Mouse (Mus musculus): ENCODE measurements around the gene Ctla4. TPM values are rescaled to one million over a fixed set of nuclear protein-coding genes. Genes with fewer than 3 reads are reported as not detected.

Ctla4 gene
- polyA plus RNA-seq, 1 experiment from 2014 or later, result not detected

DNA sequence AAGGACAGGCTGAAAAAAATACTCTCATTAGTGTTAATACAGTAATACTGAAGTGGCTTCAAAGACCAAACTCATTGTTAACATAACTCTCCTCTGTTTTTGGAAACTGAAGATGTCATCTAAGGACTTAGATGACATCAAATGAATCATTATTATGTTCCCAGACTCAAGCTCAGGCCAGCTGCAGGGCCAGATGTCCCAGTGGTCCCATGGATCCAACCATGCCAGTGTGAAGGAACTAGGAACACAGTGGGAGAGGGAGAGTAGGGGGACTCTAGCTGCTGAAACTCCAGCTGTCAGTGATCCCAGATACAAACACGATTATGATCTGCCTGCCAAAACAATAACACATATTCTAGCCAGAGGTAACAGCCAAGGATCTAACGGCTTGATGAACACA, 51.5 kb downstream of the Ctla4 start:
- ATAC-seq, result no peak
- no peak overlapping the region for H3K4me3 ChIP-seq (replicated peaks)
- WGBS, result 63% methylated on average over 2 of the region's 2 CpGs
- no peaks in the 10 kb centered on the region for H3K9me3 ChIP-seq
- no peaks in the 10 kb centered on the region for H3K27me3 ChIP-seq (replicated peaks)
- H3K27ac ChIP-seq, result no peak overlapping the region
- H3K36me3 ChIP-seq, result no peaks in the 10 kb centered on the region
- H3K9ac ChIP-seq, result no peak overlapping the region
- no peaks in the 10 kb centered on the region for H3K4me1 ChIP-seq (replicated peaks)
- no peak overlapping the region for H3K4me2 ChIP-seq (replicated peaks)

DNA sequence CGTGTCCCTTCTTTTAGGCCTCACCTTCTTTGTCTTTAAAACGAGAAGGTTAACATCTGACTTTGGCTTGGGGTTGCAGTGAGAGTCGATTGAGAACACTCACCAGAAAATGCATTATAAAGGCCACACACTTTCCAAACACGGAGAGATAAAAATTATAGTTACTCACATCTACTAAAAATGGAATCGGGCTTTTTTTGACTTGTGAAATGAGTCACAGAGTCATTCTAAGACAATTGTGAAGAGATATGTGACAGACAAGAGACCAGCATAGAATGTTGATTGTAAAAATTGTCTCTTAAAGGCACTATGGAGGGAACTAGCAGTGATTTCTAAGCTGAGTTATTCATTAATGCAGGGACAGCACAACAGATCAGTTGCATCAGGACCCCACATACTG, 52.2 kb downstream of the Ctla4 start:
- H3K27ac ChIP-seq, result no peak overlapping the region
- 85% methylated on average over 5 of the region's 5 CpGs for WGBS
- H3K4me3 ChIP-seq (replicated peaks), result no peak overlapping the region
- H3K9ac ChIP-seq, result no peak overlapping the region
- H3K4me2 ChIP-seq (replicated peaks), result no peak overlapping the region
- no peaks in the 10 kb centered on the region for H3K27me3 ChIP-seq (replicated peaks)
- H3K36me3 ChIP-seq, result no peaks in the 10 kb centered on the region
- ATAC-seq, result no peak
- no peaks in the 10 kb centered on the region for H3K4me1 ChIP-seq (replicated peaks)
- no peaks in the 10 kb centered on the region for H3K9me3 ChIP-seq

DNA sequence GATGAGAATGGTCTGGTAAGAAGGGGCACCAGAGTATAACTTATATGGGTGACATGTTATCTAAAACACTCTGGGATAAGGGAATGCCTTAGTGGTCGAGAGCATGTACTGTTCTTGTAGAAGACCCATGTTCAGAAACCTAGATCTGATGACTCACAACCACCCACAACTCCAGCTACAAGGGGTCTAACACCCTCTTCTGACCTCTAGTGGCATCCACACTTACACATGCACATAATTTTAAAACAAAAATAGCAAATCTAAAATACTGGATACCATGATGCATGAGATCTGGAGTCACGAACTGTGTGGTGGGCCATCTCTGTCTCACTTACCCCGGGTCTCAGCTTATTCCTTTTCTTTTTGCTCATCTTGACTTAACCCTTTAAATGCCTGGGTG, 53.2 kb downstream of the Ctla4 start:
- no peaks in the 10 kb centered on the region for H3K36me3 ChIP-seq
- no peak for ATAC-seq
- H3K9me3 ChIP-seq, result no peaks in the 10 kb centered on the region
- no peak overlapping the region for H3K27ac ChIP-seq
- 77% methylated on average over 3 of the region's 3 CpGs for WGBS
- no peak overlapping the region for H3K4me3 ChIP-seq (replicated peaks)
- H3K4me2 ChIP-seq (replicated peaks), result no peak overlapping the region
- H3K27me3 ChIP-seq (replicated peaks), result no peaks in the 10 kb centered on the region
- H3K4me1 ChIP-seq (replicated peaks), result no peaks in the 10 kb centered on the region
- no peak overlapping the region for H3K9ac ChIP-seq

DNA sequence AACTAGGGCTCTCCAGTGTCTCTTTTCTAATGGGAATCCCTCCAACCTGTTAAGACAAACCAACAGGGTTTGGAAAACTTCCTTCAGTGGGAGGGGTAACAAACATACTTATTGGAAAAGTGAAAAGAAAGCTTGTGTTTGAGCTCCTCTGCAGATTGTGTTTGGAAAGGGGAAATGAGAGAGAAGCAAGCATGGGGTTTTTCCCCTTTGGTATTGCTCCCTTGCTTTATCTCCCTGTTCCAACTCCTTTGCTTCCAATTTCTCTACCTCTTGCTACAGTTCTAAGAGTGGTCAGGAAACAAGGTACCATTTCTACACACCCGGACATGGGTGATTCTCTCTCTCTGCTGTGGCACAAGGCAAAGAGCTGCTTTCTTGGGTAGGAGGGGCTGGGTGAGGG, 53.8 kb downstream of the Ctla4 start:
- no peak overlapping the region for H3K27ac ChIP-seq
- no peaks in the 10 kb centered on the region for H3K4me1 ChIP-seq (replicated peaks)
- WGBS, result 82% methylated on average over 1 of the region's 1 CpGs
- H3K36me3 ChIP-seq, result no peaks in the 10 kb centered on the region
- no peak overlapping the region for H3K9ac ChIP-seq
- no peaks in the 10 kb centered on the region for H3K27me3 ChIP-seq (replicated peaks)
- H3K9me3 ChIP-seq, result no peaks in the 10 kb centered on the region
- ATAC-seq, result no peak
- no peak overlapping the region for H3K4me3 ChIP-seq (replicated peaks)
- no peak overlapping the region for H3K4me2 ChIP-seq (replicated peaks)

DNA sequence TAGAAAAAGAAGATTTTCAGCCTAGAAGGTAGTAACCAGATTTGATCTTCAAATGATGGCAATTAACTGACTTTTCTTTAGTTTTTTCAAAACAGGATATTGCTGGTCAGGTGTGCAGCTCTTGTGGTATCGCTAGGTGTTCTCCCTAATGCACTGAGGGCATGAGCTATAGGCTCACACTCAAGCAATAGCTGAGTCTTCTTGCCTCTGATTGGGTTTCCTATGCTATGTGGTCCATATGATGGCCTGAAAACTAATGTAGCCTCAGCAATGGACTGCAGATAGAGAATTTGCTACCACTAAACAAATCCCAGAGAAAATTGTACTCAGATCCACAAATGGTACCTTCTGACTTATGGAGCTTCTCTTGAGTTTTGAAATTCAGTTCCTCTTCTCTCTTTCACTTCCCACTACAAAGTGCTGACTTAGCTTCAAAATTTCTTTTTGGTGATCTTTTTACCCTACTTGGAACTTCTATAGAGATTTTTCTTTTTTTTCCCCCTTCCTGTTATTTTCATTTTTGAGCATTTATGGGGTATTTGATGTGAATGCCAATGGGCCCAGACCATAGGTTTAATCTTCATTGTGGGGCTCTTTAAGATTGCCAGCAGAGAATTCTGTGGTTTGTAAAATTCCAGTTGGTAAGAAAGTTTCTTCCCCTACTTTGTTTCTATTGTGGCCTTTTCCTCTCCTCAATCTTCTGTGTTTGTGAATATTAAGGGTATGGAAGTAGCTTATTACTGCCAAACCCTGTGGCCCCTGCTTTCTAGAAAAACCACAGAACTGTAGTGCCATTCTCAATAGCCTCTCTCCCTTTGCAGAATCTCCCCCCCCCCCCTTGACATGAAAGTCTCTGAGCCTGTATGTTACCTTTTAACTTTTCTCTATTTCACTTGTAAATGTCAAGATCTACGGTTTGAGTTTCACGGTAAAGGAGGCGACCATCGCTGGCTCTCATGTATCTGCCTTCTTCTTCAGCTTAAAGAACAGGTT, 54.6 kb downstream of the Ctla4 start:
- H3K9ac ChIP-seq, result no peak overlapping the region
- H3K4me3 ChIP-seq (replicated peaks), result no peak overlapping the region
- no peaks in the 10 kb centered on the region for H3K27me3 ChIP-seq (replicated peaks)
- WGBS, result 86% methylated on average over 5 of the region's 5 CpGs
- ATAC-seq, result no peak
- no peaks in the 10 kb centered on the region for H3K9me3 ChIP-seq
- no peak overlapping the region for H3K27ac ChIP-seq
- no peak overlapping the region for H3K4me2 ChIP-seq (replicated peaks)
- no peaks in the 10 kb centered on the region for H3K36me3 ChIP-seq
- H3K4me1 ChIP-seq (replicated peaks), result no peaks in the 10 kb centered on the region

DNA sequence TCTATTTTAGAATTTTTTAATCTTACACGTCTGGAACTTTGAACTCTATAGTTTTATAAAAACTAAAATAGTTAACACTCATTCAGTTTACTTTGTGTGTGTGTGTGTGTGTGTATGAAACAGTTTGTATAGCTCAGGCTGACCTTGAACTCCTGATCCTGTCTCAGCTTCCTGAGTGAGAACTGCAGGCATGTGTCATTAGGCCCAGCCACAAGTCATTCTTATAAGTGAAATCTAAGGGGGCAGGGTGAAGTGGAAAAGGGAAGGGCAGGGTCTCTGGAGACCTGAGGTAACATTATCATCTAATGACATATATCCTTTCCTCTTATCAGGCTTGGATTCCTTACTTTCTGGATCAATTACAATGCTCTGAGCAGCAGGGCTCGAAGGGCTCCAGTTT, 56.1 kb downstream of the Ctla4 start:
- 76% methylated on average over 2 of the region's 2 CpGs for WGBS
- Histone ChIP-seq H3K4me3 (replicated peaks) (no peak overlapping the region), H3K27ac (no peak overlapping the region), H3K9ac (no peak overlapping the region), H3K4me2 (replicated peaks) (no peak overlapping the region), H3K36me3 (no peaks in the 10 kb centered on the region), H3K9me3 (no peaks in the 10 kb centered on the region), H3K27me3 (replicated peaks) (no peaks in the 10 kb centered on the region), H3K4me1 (replicated peaks) (no peaks in the 10 kb centered on the region)
- ATAC-seq, result no peak

DNA sequence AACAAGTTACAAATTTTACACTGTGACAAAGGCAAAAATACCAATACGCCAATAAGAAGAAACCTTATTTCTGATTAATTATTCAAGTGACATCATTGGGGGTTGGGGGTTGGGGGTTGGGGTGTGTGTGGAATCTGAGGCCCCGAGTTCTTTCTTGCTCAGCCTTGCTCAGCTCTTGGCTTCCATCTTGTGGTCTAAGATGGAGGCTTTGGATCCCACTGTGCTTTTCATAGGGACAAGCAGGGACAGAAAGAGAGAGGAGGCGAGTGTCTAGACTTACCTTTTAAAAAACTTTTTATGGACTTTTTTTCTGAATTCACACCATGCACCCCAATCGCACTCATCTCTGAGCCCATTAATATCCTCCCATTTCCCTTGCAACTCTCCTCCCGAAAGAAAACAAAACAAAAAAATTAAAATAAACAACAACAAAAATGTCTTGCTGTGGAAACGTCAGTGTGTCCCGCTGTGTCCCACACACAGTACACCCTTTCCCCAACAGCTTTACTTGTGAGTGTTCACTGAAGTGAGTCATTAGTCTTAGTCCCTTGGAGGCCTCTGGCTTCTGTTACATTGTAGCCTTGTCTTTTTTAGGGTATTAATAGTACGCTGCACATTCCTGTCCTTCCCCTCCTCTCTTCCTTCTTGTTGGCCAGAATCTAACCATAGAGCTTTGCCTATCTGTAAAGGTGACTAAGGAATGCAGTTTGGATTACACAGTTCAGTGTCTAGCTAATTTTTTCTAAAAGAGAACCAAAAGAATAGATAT, 59.0 kb downstream of the Ctla4 start:
- no peaks in the 10 kb centered on the region for H3K27me3 ChIP-seq (replicated peaks)
- no peak overlapping the region for H3K9ac ChIP-seq
- no peak overlapping the region for H3K4me2 ChIP-seq (replicated peaks)
- no peak overlapping the region for H3K4me3 ChIP-seq (replicated peaks)
- no peak overlapping the region for H3K27ac ChIP-seq
- H3K4me1 ChIP-seq (replicated peaks), result no peaks in the 10 kb centered on the region
- no peaks in the 10 kb centered on the region for H3K36me3 ChIP-seq
- WGBS, result 80% methylated on average over 8 of the region's 8 CpGs
- no peaks in the 10 kb centered on the region for H3K9me3 ChIP-seq
- ATAC-seq, result no peak

DNA sequence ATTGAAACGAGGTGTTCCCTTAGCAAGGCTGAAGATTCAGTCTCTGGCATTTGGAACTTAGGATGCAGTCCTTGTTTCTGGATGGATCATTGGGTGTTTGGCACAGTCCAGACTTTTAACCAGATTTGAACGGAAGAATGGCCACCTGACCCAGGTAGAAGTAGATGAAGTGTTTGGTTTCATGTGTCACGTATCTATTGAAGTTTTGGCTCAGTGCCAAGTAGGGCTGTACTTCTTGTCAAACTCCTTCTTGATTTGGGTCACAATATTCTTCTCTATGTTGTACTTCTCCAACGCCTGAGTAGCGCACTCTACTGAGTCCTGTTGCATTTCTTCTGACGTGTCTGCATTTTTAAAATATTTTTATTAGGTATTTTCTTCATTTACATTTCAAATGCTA, 61.3 kb downstream of the Ctla4 start:
- Histone ChIP-seq H3K4me3 (replicated peaks) (no peak overlapping the region), H3K4me1 (replicated peaks) (no peaks in the 10 kb centered on the region), H3K27ac (no peak overlapping the region), H3K36me3 (no peaks in the 10 kb centered on the region), H3K27me3 (replicated peaks) (no peaks in the 10 kb centered on the region), H3K9ac (no peak overlapping the region), H3K9me3 (no peaks in the 10 kb centered on the region), H3K4me2 (replicated peaks) (no peak overlapping the region)
- WGBS, result 84% methylated on average over 6 of the region's 6 CpGs
- no peak for ATAC-seq

DNA sequence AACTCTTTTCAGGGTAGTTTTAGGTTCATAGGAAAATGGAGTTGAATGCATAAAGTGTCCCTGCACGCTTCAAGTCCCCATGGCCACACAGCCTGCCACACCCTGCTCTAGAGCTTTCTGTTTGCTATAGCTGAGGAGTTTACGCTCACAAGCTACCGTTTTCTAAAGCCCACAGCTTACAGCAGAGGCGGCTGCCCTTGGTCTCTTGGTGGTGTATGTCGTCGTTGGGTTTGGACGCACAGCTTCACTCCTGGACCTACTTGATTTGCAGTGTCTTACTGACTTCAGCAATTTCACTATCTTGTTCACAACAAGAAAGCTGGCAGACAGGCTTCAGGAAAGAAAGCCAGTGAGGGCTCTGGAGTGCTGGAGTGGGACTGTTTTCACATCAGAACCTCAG, 66.2 kb downstream of the Ctla4 start:
- no peak overlapping the region for H3K9ac ChIP-seq
- no peaks in the 10 kb centered on the region for H3K9me3 ChIP-seq
- H3K4me2 ChIP-seq (replicated peaks), result no peak overlapping the region
- WGBS, result 50% methylated on average over 7 of the region's 7 CpGs
- H3K4me3 ChIP-seq (replicated peaks), result no peak overlapping the region
- H3K36me3 ChIP-seq, result no peaks in the 10 kb centered on the region
- H3K27ac ChIP-seq, result no peak overlapping the region
- no peak for ATAC-seq
- H3K4me1 ChIP-seq (replicated peaks), result no peaks in the 10 kb centered on the region
- no peaks in the 10 kb centered on the region for H3K27me3 ChIP-seq (replicated peaks)

DNA sequence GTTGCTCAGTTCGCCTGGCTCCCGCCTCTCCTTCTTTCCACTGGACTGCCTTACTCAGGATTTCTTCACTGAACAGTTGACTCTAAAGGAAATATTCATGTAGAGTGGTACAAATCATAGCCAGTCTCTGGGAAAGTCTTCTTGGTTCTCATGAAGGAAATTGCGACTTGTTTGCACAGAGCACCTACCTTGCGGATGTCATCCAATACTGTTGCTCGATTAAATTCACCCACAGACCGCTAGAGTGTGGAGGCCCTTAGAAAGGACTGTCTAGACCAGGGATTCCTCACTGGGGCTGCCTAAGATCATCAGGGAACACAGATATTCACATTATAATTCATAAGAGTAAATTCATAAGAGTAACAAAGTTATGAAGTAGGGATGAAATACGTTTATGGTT, 66.9 kb downstream of the Ctla4 start:
- Histone ChIP-seq H3K4me3 (replicated peaks) (no peak overlapping the region), H3K4me1 (replicated peaks) (no peaks in the 10 kb centered on the region), H3K36me3 (no peaks in the 10 kb centered on the region), H3K27ac (no peak overlapping the region), H3K9ac (no peak overlapping the region), H3K4me2 (replicated peaks) (no peak overlapping the region), H3K27me3 (replicated peaks) (no peaks in the 10 kb centered on the region), H3K9me3 (no peaks in the 10 kb centered on the region)
- 86% methylated on average over 7 of the region's 7 CpGs for WGBS
- no peak for ATAC-seq

DNA sequence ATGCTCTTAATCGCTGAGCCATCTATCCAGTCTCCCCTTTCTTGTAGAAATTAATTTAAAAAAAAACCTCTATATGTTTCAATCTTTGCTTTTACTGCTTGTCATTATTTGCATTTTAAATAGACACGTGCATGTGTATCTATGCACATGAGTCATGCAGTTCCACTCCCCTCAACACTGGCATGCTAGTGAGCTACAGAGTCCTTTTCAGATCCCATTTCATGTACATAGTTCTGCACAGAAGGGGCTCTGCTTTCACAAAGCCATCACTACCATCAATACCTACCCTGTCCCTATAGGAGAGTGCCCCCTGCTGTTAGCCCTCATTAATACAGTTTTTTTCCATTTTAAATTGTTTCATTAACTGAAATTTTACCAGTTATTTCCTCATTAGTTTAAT, 68.0 kb downstream of the Ctla4 start:
- H3K9ac ChIP-seq, result no peak overlapping the region
- H3K4me1 ChIP-seq (replicated peaks), result no peaks in the 10 kb centered on the region
- no peak for ATAC-seq
- no peaks in the 10 kb centered on the region for H3K36me3 ChIP-seq
- no peak overlapping the region for H3K27ac ChIP-seq
- no peak overlapping the region for H3K4me2 ChIP-seq (replicated peaks)
- no peaks in the 10 kb centered on the region for H3K9me3 ChIP-seq
- no peaks in the 10 kb centered on the region for H3K27me3 ChIP-seq (replicated peaks)
- 69% methylated on average over 2 of the region's 2 CpGs for WGBS
- no peak overlapping the region for H3K4me3 ChIP-seq (replicated peaks)

DNA sequence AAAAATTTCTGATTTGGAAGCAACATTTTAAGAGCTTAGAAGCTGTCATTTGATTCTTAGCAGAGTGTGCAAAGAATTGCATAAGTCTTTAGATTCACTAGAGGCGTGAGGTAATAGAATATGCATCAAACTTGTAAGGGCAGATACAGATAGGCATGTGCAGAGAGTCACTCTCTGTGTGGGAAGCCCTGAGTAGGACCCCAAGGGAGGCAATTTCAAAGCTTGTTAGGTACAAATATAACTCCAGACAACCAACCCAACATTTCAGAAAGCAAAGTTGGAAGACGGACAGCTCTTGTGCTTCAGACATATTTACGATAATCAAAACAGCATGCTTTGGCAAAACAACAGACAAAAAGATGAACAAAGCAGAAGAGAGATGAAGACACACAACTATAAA, 68.4 kb downstream of the Ctla4 start:
- no peak overlapping the region for H3K9ac ChIP-seq
- H3K9me3 ChIP-seq, result no peaks in the 10 kb centered on the region
- no peaks in the 10 kb centered on the region for H3K36me3 ChIP-seq
- no peak overlapping the region for H3K4me3 ChIP-seq (replicated peaks)
- no peaks in the 10 kb centered on the region for H3K27me3 ChIP-seq (replicated peaks)
- 96% methylated on average over 3 of the region's 3 CpGs for WGBS
- no peak overlapping the region for H3K4me2 ChIP-seq (replicated peaks)
- H3K4me1 ChIP-seq (replicated peaks), result no peaks in the 10 kb centered on the region
- ATAC-seq, result no peak
- H3K27ac ChIP-seq, result no peak overlapping the region
